Mouse (Mus musculus) 3T3-L1 (cell line): Measurements from ENCODE around the gene Lgals1.

Experiments
- DNase-seq: peaks from one replicate; pipeline ENCODE4 v3.0.0-alpha.2; 2015; ENCODE audit warnings: low read depth, low spot score

The Lgals1 gene

DNA sequence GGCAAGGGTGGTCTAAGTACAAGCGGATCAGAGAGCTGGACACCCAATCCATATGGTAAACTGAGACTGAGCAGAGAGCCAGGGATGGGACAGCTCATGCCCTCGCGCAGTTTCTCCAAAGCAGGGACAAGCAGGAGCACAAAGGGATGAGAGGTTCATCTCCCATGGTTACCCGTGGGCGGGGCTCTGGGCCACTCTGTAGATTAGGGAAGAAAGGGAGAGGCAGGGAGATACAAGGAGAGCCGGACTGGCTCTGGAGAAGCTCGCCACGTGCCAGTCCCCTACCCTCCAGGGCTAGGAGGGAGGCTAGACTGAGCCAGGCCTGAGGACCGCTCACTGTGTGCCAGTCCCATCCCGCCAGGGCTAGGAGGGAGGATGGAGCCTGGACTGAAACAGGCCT lies 10.8 kb downstream of the Lgals1 start:
- DNase-seq, result no peak

GRCm38 (mm10) chr15:78937963-78938362 lies 11.4 kb downstream of the Lgals1 start:
- DNase-seq, result no peak

GRCm38 (mm10) chr15:78940325-78940724 lies 13.8 kb downstream of the Lgals1 start:
- DNase-seq, result no peak

DNA sequence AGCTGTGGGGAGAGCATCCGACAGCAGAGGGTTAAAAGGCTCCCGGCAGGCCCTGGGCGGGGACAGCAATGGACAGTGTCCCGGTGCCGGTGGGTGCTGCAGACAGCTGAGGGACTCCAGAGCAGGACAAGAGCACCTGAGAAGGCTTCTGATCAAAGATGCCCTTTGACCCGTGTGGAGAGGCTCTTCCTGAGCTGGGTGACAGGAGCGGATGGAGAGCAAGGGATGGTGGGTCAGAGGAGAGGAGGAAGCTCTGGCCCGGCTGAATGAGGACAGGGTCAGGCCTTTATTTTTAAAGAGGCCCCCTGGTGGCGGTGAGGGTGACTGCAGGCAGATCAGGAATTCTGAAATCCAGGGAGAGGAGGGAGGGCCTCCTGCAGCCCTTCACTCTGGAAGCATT lies 16.1 kb downstream of the Lgals1 start:
- DNase-seq, result peak; percentile 88

DNA sequence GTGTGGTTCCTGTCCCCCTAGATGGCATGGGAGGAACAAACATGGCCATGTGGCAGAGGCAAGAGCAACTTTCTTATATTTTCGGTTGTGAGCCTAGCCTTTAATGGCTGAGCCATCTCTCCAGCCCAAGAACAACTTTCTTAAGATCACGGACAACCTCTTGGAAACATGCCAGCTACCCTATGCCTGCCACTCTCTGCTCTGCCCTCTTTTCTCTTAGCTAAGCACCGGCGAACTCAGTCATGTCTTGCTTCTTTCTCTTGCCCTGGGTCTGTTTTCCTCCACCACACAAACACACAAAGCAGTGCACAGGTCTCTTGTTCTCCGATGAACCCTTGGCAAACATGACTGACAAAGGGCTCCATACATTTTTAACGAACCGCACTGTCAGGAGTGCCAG lies 19.7 kb downstream of the Lgals1 start:
- no peak for DNase-seq

- DNase-seq, result peak; percentile 92
Measured at GRCm38 (mm10) chr15:78947657-78948056, 21.1 kb downstream of the Lgals1 start, which contains the start of gene Triobp. Gene Triobp (plus strand): TSS chr15:78947724.

GRCm38 (mm10) chr15:78948152-78948725 lies 21.7 kb downstream of the Lgals1 start:
- DNase-seq, result no peak

- DNase-seq, result no peak
Measured at GRCm38 (mm10) chr15:78948883-78949282, 22.4 kb downstream of the Lgals1 start.

GRCm38 (mm10) chr15:78955663-78956062 lies 29.1 kb downstream of the Lgals1 start:
- DNase-seq, result no peak

DNA sequence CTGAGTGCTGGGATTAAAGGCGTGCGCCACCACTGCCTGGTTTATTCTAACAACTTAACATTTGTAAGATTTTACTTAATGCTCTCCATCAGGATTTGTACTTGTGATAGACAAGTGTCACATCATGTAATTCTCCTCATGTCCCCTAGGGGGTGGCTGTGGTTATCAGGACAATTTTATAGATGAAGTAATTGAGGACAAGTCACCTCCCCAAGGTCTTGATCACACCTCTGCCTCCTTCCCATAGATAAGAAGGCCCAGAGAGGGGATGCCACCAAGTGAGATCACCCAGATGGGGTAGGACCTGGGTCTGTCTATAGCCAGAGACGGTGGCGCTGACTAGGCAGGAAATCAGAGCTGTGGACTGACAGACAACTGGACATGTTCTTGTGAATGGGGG lies 29.8 kb downstream of the Lgals1 start:
- peak; percentile 39 for DNase-seq

- DNase-seq, result no peak
Measured at GRCm38 (mm10) chr15:78957021-78957420, 30.5 kb downstream of the Lgals1 start.

DNA sequence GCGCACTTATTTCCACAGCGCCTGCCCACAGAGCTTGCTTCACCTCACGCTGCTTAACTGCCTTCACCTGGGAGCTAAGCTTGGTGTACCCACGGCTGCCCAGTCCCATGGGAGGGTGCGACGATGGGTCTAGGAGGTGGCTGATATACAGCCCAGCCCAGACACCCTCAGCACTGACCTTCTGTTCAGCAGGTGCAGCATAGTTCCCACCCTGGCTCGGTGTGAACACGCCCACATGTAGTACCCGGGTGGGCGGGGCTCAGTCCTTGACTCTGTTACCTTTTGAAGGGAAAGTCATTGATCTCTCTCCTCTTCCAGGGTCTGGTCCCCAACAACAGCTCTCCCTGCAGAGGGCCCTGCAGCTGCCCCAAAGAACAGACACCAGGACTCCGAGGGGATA lies 33.0 kb downstream of the Lgals1 start:
- DNase-seq, result no peak

DNA sequence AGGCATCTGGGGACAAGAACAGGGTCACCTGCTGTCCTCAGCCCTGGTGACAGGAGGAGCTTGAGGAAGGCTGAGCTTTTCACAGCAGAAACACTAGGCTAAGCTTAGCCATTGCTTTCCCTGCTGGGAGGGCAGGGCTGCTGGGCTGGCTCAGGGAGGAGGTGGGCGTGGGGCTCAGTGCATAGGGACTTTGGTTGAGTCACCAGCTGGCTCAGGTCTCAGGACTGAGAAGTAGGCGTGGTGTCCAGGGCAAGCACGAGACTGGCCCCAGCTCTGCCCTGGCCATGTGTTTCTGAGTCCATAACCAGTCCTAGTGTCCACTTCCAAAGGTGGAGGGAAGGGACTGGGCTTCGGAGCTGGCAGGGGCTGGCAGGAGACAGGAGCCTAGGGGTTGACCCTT lies 33.6 kb downstream of the Lgals1 start:
- DNase-seq, result peak; percentile 94

DNA sequence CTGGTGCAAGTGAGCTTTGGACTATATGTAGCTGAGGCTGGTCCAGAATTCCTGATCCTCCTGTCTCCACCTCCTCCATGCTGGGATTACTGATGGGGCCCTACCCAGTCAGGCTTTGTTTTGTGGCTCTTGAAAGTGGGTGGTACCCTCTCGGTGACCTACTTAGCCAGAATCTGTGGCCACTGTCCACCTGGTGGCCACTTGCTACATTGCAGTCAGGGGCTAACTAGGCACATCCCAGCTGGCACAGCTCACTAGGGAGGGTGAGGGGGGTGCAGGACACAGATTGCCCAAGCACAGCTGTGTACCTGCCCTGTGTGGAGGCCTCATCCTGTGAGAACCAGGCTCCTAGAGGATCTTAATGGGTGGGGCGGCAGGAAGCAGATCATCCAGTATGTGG lies 36.4 kb downstream of the Lgals1 start:
- peak; percentile 87 for DNase-seq

DNA sequence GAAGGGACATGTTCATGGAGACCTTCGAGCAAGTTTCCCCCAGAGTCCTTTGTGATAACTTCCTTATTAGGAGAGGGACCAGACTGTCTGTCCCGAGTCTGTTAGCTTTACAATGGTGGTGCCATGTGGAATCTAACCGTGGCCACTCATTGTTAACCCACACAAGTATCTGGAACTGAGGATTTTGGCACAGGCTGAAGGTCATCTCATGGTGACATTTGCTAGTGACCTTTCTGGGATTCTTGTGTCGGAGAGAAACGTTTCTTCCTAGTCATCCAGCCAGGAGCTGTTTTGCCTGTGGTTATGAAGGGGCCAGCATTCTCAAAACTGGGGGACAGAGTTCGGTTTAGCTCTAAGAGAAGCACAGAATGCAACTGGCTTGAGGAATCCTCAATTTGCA lies 45.1 kb downstream of the Lgals1 start:
- no peak for DNase-seq

- no peak for DNase-seq
Measured at GRCm38 (mm10) chr15:78973950-78974349, 47.4 kb downstream of the Lgals1 start.

DNA sequence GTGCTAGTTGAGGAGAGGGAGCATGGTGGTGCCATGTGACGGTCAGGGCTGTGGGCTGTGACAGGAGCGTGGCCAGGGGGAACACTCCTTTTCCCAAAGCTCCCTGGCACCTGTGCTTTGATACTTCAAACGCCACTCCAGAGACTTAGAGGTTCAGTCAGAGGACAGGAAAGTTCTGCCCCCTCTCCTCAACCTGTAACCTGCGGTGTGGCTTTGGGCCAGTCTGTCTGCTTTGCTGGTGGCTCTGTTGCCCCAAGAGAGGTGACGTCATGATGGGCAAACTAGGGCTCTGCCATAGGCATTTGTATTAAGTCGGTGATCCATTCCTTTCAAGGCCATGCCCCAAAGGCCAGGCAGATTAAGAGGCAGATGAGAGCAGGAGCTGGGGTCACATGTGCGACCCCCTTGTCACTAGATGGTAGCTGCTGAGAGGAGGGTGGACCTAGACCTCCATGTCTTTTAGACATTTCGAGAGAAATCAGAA lies 51.2 kb downstream of the Lgals1 start:
- no peak for DNase-seq

GRCm38 (mm10) chr15:78978875-78979274 lies 52.4 kb downstream of the Lgals1 start:
- peak; percentile 96 for DNase-seq
